ENCODE assay signal across 18 mouse cellular contexts in the genomic region with DNA sequence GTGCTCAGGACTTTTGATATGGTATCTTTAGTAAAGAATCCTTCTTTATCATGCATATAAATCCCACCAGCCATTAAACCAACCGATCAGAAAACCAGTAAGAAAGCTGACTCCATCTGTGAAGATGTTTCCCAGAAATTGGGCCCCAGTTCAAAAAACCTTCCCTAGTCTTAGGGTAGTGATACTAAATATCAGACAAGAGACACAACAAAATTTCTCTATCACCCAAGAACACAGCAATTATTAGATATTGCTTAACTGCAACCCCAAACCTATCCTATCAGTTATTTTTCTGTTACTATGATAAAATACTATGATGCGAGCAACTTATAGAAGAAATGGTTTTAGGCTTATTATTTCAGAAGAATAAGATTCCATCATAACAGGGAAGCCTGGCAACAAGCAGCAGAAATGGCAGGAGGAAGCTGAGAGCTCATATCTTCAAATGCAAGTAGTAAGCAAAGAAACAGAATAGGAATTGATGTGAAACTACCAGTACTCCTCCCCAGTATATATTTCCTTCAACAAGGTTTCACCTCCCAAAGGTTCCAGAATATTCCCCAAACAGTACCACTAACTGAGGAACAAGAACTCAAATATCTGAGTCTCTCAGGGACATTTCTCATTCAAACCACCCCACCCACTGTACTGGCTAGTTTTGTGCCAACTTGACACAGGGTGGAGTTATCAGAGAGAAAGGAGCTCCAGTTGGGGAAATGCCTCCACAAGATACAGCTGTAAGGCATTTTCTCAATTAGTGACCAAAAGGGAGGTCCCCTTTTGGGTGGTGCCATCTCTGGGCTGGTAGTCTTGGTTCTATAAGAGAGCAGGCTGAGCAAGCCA.
"Had no signal": no experiment of that assay in that cellular context is flagged by ENCODE, and none has a peak within 500 bp of the region (broad histone marks: within the 10 kb centered on the region; RNA-seq: fewer than 3 reads in every experiment).

No protein-coding gene starts in this region.

- H3K27me3 ChIP-seq: stomach, embryonic 15.5 days had no signal

- H3K9me3 ChIP-seq: megakaryocyte, embryonic 14.5 days; stomach, embryonic 15.5 days had no signal

- H3K4me3 ChIP-seq: left cerebral cortex, adult 2 months; megakaryocyte, embryonic 14.5 days; stomach, embryonic 15.5 days had no signal

- H3K36me3 ChIP-seq: stomach, embryonic 15.5 days had no signal

- H3K27ac ChIP-seq: left cerebral cortex, adult 2 months; macrophage; stomach, embryonic 15.5 days had no signal

- DNase-seq: kidney, adult 18-20 months; kidney, adult 9 months; kidney, postnatal 14 days; kidney, postnatal 4 days; lung, embryonic 14.5 days; midbrain, embryonic 14.5 days; retina, postnatal 1 day; right cerebral cortex, postnatal 25 days; spleen, adult 18-20 months; thymus, postnatal 25 days had no signal

- ATAC-seq: inflammation-experienced regulatory T-cells, adult 6 months; intestine, embryonic 16.5 days; lung, postnatal 0 days had no signal

- H3K9ac ChIP-seq: lung, embryonic 14.5 days; stomach, embryonic 15.5 days had no signal

- H3K4me2 ChIP-seq: lung, embryonic 14.5 days; midbrain, embryonic 11.5 days; stomach, embryonic 15.5 days had no signal

- H3K4me1 ChIP-seq: megakaryocyte, embryonic 14.5 days; stomach, embryonic 15.5 days had no signal
